Mouse (Mus musculus) lung, postnatal 10 days (tissue): Measurements from ENCODE around the gene Dennd4b.

Experiments
- DNase-seq: peaks from one replicate; pipeline ENCODE4 v3.0.0; 2021

Gene Dennd4b

DNA sequence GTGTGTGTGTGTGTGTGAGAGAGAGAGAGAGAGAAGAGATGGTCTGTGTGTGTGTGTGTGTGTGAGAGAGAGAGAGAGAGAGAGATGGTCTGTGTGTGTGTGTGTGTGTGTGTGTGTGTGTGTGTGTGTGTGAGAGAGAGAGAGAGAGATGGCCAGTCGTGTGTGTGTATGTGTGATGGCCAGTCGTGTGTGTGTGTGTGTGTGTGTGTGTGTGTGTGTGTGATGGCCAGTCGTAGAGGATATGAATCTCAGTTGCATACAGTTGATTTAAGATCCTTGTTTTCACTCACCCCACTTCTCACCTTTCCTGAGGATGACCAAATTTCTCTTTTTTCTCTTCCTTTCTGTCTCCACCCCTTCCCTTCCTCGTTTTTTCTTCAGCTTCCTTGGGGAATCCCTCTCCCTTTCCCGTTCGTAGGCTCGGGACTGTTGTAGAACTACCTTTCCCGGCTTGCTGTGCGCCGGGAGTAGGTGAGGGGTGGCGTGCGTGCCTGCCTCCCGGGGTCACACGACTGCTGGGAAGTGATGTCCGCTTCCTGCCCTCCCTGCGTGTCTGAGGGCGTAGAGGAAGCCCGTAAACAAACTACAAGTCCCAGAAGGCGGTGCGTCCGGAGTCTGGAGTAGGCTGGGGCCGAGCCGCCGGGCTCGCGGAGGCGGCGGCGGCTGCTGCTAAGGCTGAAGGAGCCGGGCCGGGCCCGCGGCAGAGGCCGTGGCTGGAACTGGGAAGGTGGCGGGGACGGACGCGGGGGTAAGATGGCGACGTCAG lies 11.1 kb upstream of the Dennd4b start, which contains the start of gene Crtc2:
Crtc2 (plus strand) TSS at position 511 of the 766 bp plus-strand sequence.
- DNase-seq: peak; percentile 98

DNA sequence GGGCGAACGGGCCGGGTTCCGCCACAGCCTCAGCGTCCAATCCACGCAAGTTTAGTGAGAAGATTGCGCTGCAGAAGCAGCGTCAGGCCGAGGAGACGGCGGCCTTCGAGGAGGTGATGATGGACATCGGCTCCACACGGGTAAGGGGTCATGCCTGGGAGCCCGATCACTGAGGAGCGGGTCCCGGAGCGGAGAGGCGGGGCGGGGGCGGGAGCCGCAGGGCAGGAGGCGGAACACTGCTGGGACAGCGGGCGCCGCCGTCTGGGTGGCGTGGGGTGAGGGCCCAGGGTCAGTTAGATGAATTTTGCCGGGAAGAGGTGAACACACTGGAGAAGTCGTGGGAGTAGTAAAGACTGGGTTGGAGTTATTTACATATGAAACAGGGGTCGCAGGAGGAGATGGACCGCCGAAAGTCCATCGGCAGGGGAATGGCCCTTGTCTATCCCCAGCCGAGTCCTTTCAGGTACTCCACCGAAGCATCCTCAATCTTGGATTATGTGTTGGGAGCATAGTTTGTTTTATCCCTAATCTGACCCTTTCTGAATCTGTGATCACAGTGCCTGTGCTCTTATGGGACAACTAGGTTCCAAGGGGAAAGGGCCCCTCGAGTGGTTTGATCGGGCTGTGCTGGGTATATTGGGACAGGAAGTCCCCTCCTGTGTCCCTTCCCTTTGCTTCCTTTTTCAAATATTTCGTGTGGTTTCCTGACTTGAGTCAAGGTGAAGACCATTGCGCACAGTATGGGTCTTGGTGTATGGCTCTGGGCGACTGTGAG lies 10.4 kb upstream of the Dennd4b start:
- DNase-seq: peak; percentile 70

GRCm38 (mm10) chr3:90255194-90255565 lies 9.8 kb upstream of the Dennd4b start:
- no peak for DNase-seq

GRCm38 (mm10) chr3:90255784-90256353 lies 9.1 kb upstream of the Dennd4b start:
- DNase-seq: no peak

DNA sequence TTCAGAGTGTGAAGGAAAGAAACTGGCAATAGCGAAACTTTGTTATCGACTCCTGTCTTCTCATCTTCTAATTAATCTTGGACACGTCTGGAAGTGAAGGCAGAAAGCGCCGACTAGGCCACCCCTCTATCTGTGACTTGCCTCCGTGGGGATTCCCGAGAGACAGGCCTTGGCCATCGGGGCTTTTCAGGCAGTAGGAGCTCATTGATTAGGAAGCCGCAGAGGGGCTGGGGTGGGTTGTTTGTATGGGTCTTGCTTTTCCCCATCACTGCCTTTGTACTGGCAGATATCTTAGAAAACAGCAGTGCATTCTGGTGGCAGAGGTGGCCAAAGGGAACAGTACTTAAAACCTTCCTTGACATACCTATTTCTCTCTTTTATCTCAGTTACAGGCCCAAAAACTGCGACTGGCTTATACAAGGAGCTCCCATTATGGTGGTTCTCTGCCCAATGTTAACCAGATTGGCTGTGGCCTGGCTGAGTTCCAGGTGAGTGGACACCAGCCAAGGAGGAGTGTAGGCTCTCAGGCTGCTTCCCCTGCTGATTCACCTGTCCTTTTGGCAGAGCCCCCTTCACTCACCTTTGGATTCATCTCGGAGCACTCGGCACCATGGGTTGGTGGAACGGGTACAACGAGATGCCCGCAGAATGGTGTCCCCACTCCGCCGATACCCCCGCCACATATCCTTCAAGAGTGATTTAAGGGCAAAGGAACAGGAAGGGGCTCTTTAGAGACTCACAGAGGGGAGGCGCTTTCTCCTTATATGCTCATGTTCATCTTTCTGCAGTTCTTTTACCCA lies 8.1 kb upstream of the Dennd4b start:
- peak; percentile 21 for DNase-seq

DNA sequence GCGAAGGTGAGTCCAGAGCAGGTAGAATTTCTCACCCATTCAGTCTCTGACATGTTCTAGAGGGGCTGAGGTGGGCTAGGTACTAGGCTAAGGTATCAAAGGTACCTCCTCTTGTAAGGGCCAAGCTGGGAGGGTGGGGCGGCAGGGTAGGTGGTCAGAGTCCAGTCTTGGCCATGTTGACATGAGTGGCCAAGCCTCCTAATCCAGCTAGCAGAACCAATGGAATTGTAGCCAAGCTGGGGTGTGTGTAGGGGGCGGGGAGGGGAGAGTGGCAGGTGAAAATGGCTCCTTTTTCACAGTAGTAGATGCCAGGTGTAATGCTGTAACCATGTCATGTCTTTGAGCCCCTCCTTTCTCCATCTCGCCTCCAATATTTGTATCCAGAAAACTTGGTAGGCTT lies 6.5 kb upstream of the Dennd4b start:
- no peak for DNase-seq

GRCm38 (mm10) chr3:90263121-90263771 lies 1.7 kb upstream of the Dennd4b start:
- DNase-seq: no peak

GRCm38 (mm10) chr3:90264687-90265033 lies 325 bp upstream of the Dennd4b start:
- no peak for DNase-seq

DNA sequence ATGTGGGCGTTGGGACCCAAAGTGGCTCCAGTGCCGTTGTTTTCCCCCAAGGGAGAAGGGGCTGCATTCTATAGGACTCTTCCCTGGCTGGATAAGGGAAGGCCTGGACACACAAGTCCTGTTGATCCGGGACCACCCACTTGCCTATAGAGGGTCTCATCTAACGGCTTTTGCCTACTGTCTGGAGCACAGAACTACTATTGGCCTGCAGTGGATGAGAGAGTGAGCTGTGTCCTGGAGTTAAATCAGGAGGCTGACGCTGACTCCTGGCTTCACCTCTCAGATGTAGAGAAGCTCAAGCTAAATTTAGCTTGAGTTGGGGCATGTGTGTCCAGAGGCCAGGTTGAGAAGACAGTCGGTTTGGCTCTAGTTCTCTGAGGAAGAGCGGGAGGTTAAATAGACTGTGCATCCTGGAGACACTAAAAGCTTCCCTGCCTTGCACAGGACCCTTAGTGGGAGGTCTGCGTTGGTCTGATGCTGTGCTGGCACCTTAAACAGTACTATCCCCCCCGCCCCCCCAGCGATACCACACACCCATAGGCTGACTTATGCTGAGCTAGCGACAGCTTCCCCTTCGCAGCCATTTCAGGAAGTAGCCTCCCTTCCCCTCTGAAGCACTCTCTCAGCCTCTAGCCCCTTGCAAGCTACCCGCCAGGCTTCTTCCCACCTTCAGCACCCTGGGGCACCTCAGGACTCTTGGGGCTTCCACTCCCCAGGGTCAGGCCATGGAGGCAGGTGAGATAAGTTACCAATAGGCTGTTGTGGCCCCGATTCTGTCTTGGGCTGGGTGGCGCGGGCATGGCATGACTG lies 1.2 kb downstream of the Dennd4b start:
- no peak for DNase-seq

GRCm38 (mm10) chr3:90266901-90267775 lies 2.2 kb downstream of the Dennd4b start:
- DNase-seq: no peak

DNA sequence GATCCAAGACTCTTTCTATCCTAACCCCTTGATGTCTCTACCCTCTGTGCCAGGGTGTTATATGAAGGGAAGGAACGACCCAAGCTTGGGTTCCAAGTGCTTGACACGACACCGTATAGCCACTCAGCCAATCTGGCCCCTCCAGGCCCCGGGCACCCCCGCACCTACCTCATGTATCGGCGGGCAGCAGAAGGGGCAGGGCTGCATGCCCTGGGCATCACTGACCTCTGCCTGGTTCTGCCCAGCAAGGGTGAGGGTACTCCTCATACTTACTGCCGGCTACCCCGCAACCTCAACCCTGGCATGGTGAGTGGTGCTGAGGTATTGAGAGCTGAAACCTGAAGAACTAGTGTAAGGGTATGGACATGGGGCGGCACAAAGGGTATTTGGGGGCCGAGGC lies 3.2 kb downstream of the Dennd4b start:
- DNase-seq: no peak

- no peak for DNase-seq
Measured at GRCm38 (mm10) chr3:90268971-90269370, 4.0 kb downstream of the Dennd4b start.

DNA sequence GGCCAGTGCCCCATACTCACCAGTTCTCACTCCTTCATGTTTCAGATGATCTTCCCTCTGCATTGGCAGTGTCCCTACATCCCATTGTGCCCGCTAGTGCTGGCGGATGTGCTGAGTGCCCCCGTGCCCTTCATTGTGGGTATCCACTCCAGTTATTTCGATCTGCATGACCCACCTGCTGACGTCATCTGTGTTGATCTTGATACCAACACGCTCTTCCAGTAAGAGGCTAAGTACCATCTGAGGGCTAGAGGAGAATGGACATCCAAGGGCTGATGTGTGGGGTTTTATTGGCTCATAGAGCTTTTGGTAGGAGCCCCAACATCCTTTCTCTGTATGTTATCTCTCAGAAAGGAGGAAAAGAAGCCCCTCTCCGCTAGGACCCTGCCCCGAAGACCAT lies 5.8 kb downstream of the Dennd4b start:
- DNase-seq: no peak

- DNase-seq: no peak
Measured at GRCm38 (mm10) chr3:90272170-90272569, 7.2 kb downstream of the Dennd4b start.

GRCm38 (mm10) chr3:90273855-90274254 lies 8.9 kb downstream of the Dennd4b start:
- no peak for DNase-seq

DNA sequence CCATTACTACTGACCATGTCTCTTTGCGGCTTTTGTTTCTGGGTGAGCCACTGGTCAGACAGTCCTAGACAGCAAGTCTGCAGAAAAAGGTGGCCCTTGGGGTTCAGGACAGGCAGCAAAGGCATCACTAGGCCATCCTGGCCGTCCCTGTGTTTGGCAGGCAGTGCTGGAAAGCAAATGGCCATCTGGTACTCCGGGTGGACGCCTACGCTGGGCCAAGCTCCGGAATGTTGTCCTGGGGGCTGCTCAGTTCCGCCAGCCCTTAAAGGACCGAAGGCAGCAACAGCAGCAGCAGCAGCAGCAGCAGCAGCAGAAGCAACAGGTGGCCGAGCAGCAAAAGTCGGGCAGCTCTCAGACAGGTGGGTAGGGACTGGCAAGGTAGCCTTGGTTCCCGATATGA lies 10.3 kb downstream of the Dennd4b start:
- no peak for DNase-seq

DNA sequence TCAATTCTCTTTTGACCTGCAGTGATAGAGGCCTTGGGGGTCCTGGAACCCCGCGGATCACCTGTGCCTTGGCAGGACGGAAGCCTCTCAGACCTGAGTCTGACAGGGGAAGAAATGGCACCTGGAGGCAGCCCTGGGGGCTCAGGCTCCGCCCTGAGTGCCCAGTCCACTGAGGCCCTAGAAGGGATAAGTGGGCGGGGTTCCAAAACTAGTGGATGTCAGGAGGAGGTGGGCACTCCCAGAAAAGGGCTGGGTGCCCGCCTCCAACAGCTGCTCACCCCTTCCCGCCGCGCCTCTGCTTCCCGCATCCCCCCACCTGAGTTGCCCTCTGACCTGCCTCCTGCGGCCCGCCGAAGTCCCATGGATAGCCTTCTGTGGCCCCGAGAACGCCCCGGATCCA lies 11.9 kb downstream of the Dennd4b start:
- DNase-seq: no peak

- DNase-seq: no peak
Measured at GRCm38 (mm10) chr3:90277793-90278192, 12.8 kb downstream of the Dennd4b start.

DNA sequence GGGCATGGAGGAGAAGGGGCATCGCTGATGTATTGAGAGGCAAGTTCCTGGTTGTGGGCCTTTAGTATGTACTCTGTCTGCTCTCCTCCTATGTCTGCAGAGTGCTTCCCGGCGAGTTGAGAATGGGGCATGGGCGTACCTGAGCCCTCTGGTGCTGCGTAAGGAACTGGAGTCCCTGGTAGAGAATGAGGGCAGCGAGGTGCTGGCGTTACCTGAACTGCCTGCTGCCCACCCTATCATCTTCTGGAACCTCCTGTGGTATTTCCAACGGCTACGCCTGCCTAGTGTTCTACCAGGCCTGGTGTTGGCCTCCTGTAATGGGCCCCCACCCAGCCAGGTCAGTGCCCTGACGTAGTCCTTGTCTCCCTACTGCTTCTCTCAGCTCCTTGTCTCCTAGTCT lies 13.2 kb downstream of the Dennd4b start:
- DNase-seq: no peak

- DNase-seq: no peak
Measured at GRCm38 (mm10) chr3:90279216-90279615, 14.2 kb downstream of the Dennd4b start.

DNA sequence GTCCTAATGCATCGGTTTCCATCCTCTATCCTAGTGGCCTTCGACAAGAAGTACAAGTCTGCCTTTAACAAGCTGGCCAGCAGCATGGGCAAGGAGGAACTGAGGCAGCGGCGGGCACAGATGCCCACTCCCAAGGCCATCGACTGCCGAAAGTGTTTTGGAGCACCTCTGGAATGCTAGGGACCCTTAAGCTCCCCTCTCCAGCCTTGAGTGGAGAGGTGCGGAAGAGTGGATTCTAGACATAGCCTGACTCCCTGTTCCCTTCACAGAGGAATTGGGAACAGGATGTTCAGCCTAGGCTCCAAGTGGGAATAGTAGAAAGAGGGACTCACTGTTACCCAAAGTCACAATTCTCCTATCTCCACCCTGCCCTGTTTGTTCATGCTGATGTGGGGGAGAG lies 14.8 kb downstream of the Dennd4b start:
- DNase-seq: no peak
